Mouse (Mus musculus) C2C12 (cell line): ENCODE data around the gene Olfr633.

Experiments
- CEBPB ChIP-seq: IDR thresholded peaks from one replicate; pipeline ENCODE4 v1.6.1; 2011; ENCODE audit warnings: low read depth, mild to moderate bottlenecking, control low read depth, moderate library complexity
- CTCF ChIP-seq: IDR thresholded peaks from one replicate; pipeline ENCODE4 v1.5.1; 2011; ENCODE audit not compliant: control insufficient read depth, insufficient read depth, insufficient read length
- FOSL1 ChIP-seq: IDR thresholded peaks from one replicate; pipeline ENCODE4 v1.8.0; 2011; ENCODE audit warnings: mild to moderate bottlenecking, low read length; ENCODE audit not compliant: poor library complexity, insufficient read depth, severe bottlenecking
- MAX ChIP-seq: IDR thresholded peaks from one replicate; pipeline ENCODE4 v1.6.1; 2011; ENCODE audit warnings: mild to moderate bottlenecking, control low read depth
- MYOD1 ChIP-seq: IDR thresholded peaks from one replicate; pipeline ENCODE4 v1.6.1; 2011; ENCODE audit warnings: low read depth; ENCODE audit not compliant: control insufficient read depth, insufficient read length
- MYOG ChIP-seq: IDR thresholded peaks from one replicate; pipeline ENCODE4 v1.6.1; 2011; ENCODE audit not compliant: control insufficient read depth, insufficient read length; ENCODE audit errors: extremely low read depth
- USF1 ChIP-seq: IDR thresholded peaks from one replicate; pipeline ENCODE4 v1.6.1; 2011; ENCODE audit warnings: low read depth, mild to moderate bottlenecking, control low read depth, moderate library complexity

- TF ChIP-seq MAX (no peak), CTCF (no peak), USF1 (no peak), MYOG (no peak), CEBPB (no peak), FOSL1 (no peak), MYOD1 (no peak)
These were observed 26.6 kb downstream of the Olfr633 start, which contains the start of gene Olfr635 for GRCm38 (mm10) chr7:103970852-103971251.
